Mouse (Mus musculus) CH12.LX (cell line): ENCODE data around the gene Zfp239. TPM values are rescaled to one million over a fixed set of nuclear protein-coding genes. Genes with fewer than 3 reads are reported as not detected.

Experiments
- DNase-seq: peaks from one replicate; pipeline ENCODE4 v3.0.0-alpha.2; 2013; ENCODE audit errors: extremely low read depth
- H3K27ac ChIP-seq: 2 replicates; pipeline ENCODE4 v1.5.1; 2012; ENCODE audit warnings: low read depth, mild to moderate bottlenecking, control low read depth, moderate library complexity; ENCODE audit not compliant: insufficient read depth
- H3K27me3 ChIP-seq: replicated peaks from 2 replicates; pipeline ENCODE3; 2012; ENCODE audit warnings: inconsistent platforms
- H3K36me3 ChIP-seq, 2 experiments: replicated peaks in 1 of 2; 2 replicates each; pipeline versions ENCODE3 to v1.6.1; 2012; ENCODE audit warnings: inconsistent platforms in 1 of 2, low read length in 1 of 2, mild to moderate bottlenecking in 1 of 2, mixed read lengths in 1 of 2, moderate library complexity in 1 of 2; ENCODE audit not compliant: control insufficient read depth in 1 of 2, insufficient read depth in 1 of 2
- H3K4me1 ChIP-seq, 2 experiments: 2 replicates each; pipeline ENCODE4 v1.6.1; 2012; ENCODE audit warnings: inconsistent platforms in 1 of 2, moderate library complexity in 1 of 2; ENCODE audit not compliant: insufficient read depth in 2 of 2, control insufficient read depth in 1 of 2
- H3K4me2 ChIP-seq: 2 replicates; pipeline ENCODE4 v1.6.1; 2012; ENCODE audit warnings: low read depth, mild to moderate bottlenecking, control low read depth; ENCODE audit not compliant: poor library complexity, insufficient read depth, severe bottlenecking
- H3K4me3 ChIP-seq, 3 experiments: fragments of 150-350 bp in 1 of 3; sonication (generic) in 1 of 3; replicated peaks in 1 of 3; 2 replicates each; pipeline versions ENCODE3 to v1.5.1; 2011 to 2012; ENCODE audit warnings: low read depth in 2 of 3, low read length in 2 of 3, mild to moderate bottlenecking in 2 of 3, moderate library complexity in 2 of 3, control low read depth in 1 of 3, improper control_type of control experiment in 1 of 3, inconsistent platforms in 1 of 3, mixed read lengths in 1 of 3; ENCODE audit not compliant: poor library complexity in 1 of 3
- H3K79me2 ChIP-seq: replicated peaks from 2 replicates; pipeline ENCODE4 v1.6.1; 2012; ENCODE audit warnings: mild to moderate bottlenecking, moderate library complexity; ENCODE audit not compliant: control insufficient read depth, poor library complexity, insufficient read depth, severe bottlenecking; ENCODE audit errors: extremely low read depth
- H3K9ac ChIP-seq: 2 replicates; pipeline ENCODE4 v1.6.1; 2012; ENCODE audit warnings: low read depth, mild to moderate bottlenecking, control low read depth, moderate library complexity; ENCODE audit not compliant: insufficient read depth
- H3K9me3 ChIP-seq: replicated peaks from 2 replicates; pipeline ENCODE3; 2012; ENCODE audit warnings: low read length, inconsistent platforms, mixed read lengths
- BHLHE40 ChIP-seq: IDR thresholded peaks from 2 replicates; pipeline ENCODE4 v1.6.1; 2011; ENCODE audit warnings: mild to moderate bottlenecking, low read depth, low read length, improper control_type of control experiment
- CTCF ChIP-seq, 2 experiments: IDR thresholded peaks in 1 of 2; conservative IDR thresholded peaks in 1 of 2; 2 replicates each; pipeline ENCODE4 v1.5.1; 2011 to 2012; ENCODE audit warnings: low read depth in 2 of 2, low read length in 2 of 2, improper control_type of control experiment in 1 of 2, inconsistent platforms in 1 of 2, mild to moderate bottlenecking in 1 of 2, moderate library complexity in 1 of 2
- EP300 ChIP-seq: IDR thresholded peaks from 2 replicates; pipeline ENCODE4 v1.6.1; 2011; ENCODE audit warnings: low read length, improper control_type of control experiment
- ETS1 ChIP-seq: conservative IDR thresholded peaks from 2 replicates; pipeline ENCODE4 v1.6.1; 2012; ENCODE audit warnings: low read depth, mild to moderate bottlenecking, inconsistent platforms, low read length, improper control_type of control experiment, moderate library complexity
- IRF4 ChIP-seq: IDR thresholded peaks from 2 replicates; pipeline ENCODE4 v1.6.1; 2014; ENCODE audit warnings: low read depth, mild to moderate bottlenecking, inconsistent platforms, low read length, improper control_type of control experiment
- JUN ChIP-seq: IDR thresholded peaks from 2 replicates; pipeline ENCODE4 v1.6.1; 2011; ENCODE audit warnings: low read depth, mild to moderate bottlenecking, low read length, improper control_type of control experiment, moderate library complexity; ENCODE audit not compliant: insufficient read depth
- JUND ChIP-seq: conservative IDR thresholded peaks from 2 replicates; pipeline ENCODE4 v1.6.1; 2011; ENCODE audit warnings: low read depth, low read length, improper control_type of control experiment
- MAX ChIP-seq: IDR thresholded peaks from 2 replicates; pipeline ENCODE4 v1.6.1; 2011; ENCODE audit warnings: low read length, improper control_type of control experiment
- MEF2A ChIP-seq: IDR thresholded peaks from 2 replicates; pipeline ENCODE4 v1.6.1; 2014; ENCODE audit warnings: low read depth, mild to moderate bottlenecking, inconsistent platforms, low read length, improper control_type of control experiment, borderline replicate concordance
- MYC ChIP-seq: IDR thresholded peaks from 2 replicates; pipeline ENCODE4 v1.6.1; 2011; ENCODE audit warnings: low read depth, mild to moderate bottlenecking, improper control_type of control experiment, low read length
- PAX5 ChIP-seq: IDR thresholded peaks from 2 replicates; pipeline ENCODE4 v1.6.1; 2012; ENCODE audit warnings: low read length, inconsistent platforms, mixed read lengths
- POLR2A ChIP-seq: IDR thresholded peaks from 2 replicates; pipeline ENCODE4 v1.6.1; 2011; ENCODE audit warnings: low read depth, mild to moderate bottlenecking, improper control_type of control experiment, low read length
- RAD21 ChIP-seq: IDR thresholded peaks from 2 replicates; pipeline ENCODE4 v1.6.1; 2011; ENCODE audit warnings: low read depth, mild to moderate bottlenecking, low read length, improper control_type of control experiment, moderate library complexity
- RCOR1 ChIP-seq: conservative IDR thresholded peaks from 2 replicates; pipeline ENCODE4 v1.6.1; 2012; ENCODE audit warnings: low read depth, mild to moderate bottlenecking, inconsistent platforms, low read length, improper control_type of control experiment
- SMC3 ChIP-seq: IDR thresholded peaks from 2 replicates; pipeline ENCODE4 v1.6.1; 2011; ENCODE audit warnings: low read depth, low read length, improper control_type of control experiment
- TBP ChIP-seq: conservative IDR thresholded peaks from 2 replicates; pipeline ENCODE4 v1.6.1; 2011; ENCODE audit warnings: low read depth, low read length, improper control_type of control experiment
- TCF12 ChIP-seq: IDR thresholded peaks from 2 replicates; pipeline ENCODE4 v1.6.1; 2014; ENCODE audit warnings: low read depth, mild to moderate bottlenecking, inconsistent platforms, low read length, improper control_type of control experiment
- ZC3H11A ChIP-seq: IDR thresholded peaks from 2 replicates; pipeline ENCODE4 v1.6.1; 2012; ENCODE audit warnings: low read depth, mild to moderate bottlenecking, inconsistent platforms, low read length, improper control_type of control experiment
- ZNF384 ChIP-seq: IDR thresholded peaks from 2 replicates; pipeline ENCODE4 v1.6.1; 2012; ENCODE audit warnings: low read depth, low read length, improper control_type of control experiment, inconsistent platforms
- dilution Hi-C: fragments of 300-500 bp; cut with MboI; formaldehyde crosslinking; loops from 2 replicates; pipeline ENCODE4 v1.14.3; 2020; ENCODE audit warnings: low sequenced_read_pairs; ENCODE audit not compliant: extremely low pct_unique_long_range_greater_than_20kb, extremely low pct_ligation_motif_present
- in situ Hi-C: fragments of 300-500 bp; cut with MboI; formaldehyde crosslinking; loops from 3 replicates; pipeline ENCODE4 v1.14.3; 2019; ENCODE audit warnings: low sequenced_read_pairs, low pct_ligation_motif_present, low pct_unique_long_range_greater_than_20kb, mixed read lengths
- polyA plus RNA-seq: library from polyadenylated mRNA; unstranded; fragments of >175 nt; gene quantifications from 2 replicates; pipeline ENCODE4 v1.2.1, GENCODE M21; 2012; ENCODE audit warnings: low read depth; ENCODE audit not compliant: insufficient read length
- total RNA-seq, 2 experiments: library from RNA; depleted of rRNA; stranded (reverse); fragments of 300-350 nt in 1 of 2; fragments of >200 nt in 1 of 2; gene quantifications; 2 replicates each; pipeline ENCODE4 v1.2.3; 2012 to 2014

Zfp239 gene
- total and polyA plus RNA-seq, 3 experiments = 13.1 to 19.6 (median 16.6) TPM

DNA sequence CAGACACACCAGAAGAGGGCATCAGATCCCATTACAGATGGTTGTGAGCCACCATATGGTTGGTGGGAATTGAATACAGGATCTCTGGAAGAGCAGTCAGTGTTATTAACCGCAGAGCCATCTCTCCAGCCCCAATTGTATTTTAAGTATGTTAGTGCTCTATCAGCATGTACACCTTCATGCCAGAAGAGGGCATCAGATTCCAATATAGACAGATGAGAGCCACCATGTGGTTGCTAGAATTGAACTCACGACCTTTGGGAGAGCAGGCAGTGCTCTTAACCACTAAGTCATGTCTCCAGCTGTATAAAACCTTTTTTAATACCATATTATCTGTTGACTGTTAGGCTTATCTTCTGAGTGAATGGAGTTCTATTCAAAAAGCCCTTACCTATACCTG lies 10.2 kb upstream of the Zfp239 start:
- TF ChIP-seq CTCF (conservative IDR thresholded peaks at IDR 0.05 in 1 of 2, IDR thresholded peaks at IDR 0.05 in 1 of 2; ENCODE audit: low read depth in 2 of 2, low read length in 2 of 2) (peak in 1 of 2 experiments; percentile 71; a peak in 2 of 4 replicates), JUND (no peak), MYC (peak; percentile 67; the same call in 1 of the 2 replicates), RAD21 (peak; percentile 46), SMC3 (peak; percentile 36), JUN (no peak)
- no peaks in the 10 kb centered on the region for H3K9me3 ChIP-seq
- no peaks in the 10 kb centered on the region for H3K79me2 ChIP-seq
- in situ Hi-C loops = no loop called here
- no peak overlapping the region for H3K27ac ChIP-seq
- no peak overlapping the region for H3K4me3 ChIP-seq
- no peak overlapping the region for H3K9ac ChIP-seq
- DNase-seq = peak; percentile 34
- dilution Hi-C loops = no loop called here
- peaks cover 0 to 13% of the 10 kb centered on the region in 2 experiments; a peak in 2 of 4 replicates for H3K4me1 ChIP-seq
- H3K4me2 ChIP-seq = no peak overlapping the region
- peaks cover 0 to 5% of the 10 kb centered on the region in 2 experiments for H3K36me3 ChIP-seq
- no peaks in the 10 kb centered on the region for H3K27me3 ChIP-seq

- Histone ChIP-seq H3K36me3 (no peaks in the 10 kb centered on the region), H3K27ac (no peak overlapping the region), H3K9ac (no peak overlapping the region), H3K4me1 (peaks cover 0 to 3% of the 10 kb centered on the region in 2 experiments; a peak in 2 of 4 replicates), H3K79me2 (no peaks in the 10 kb centered on the region), H3K9me3 (no peaks in the 10 kb centered on the region), H3K4me2 (no peak overlapping the region), H3K4me3 (no peak overlapping the region), H3K27me3 (no peaks in the 10 kb centered on the region)
- in situ Hi-C loops (no loop called here), dilution Hi-C loops (no loop called here)
- no peak for DNase-seq
- TF ChIP-seq POLR2A (no peak), ZC3H11A (no peak), SMC3 (peak; percentile 42), CTCF (conservative IDR thresholded peaks at IDR 0.05 in 1 of 2, IDR thresholded peaks at IDR 0.05 in 1 of 2; ENCODE audit: low read depth in 2 of 2, low read length in 2 of 2) (peak in 1 of 2 experiments; percentile 63; a peak in 2 of 4 replicates), RAD21 (peak; percentile 61), IRF4 (no peak)
Measured at GRCm38 (mm10) chr6:117857990-117858389, 3.9 kb upstream of the Zfp239 start.

GRCm38 (mm10) chr6:117862465-117862864 lies 565 bp downstream of the Zfp239 start:
- in situ Hi-C loops = loop anchor here (10.0 kb wide), 1 partner anchor 52 kb away; no protein-coding TSS in a partner anchor
- Histone ChIP-seq H3K27ac (no peak overlapping the region), H3K4me1 (peaks cover 0 to 10% of the 10 kb centered on the region in 2 experiments; a peak in 2 of 4 replicates), H3K79me2 (0 out of 2 replicates have a peak, but pooled peaks cover 7% of the 10 kb centered on the region), H3K27me3 (no peaks in the 10 kb centered on the region), H3K4me3 (peak overlapping the region in 2 of 3 experiments; percentile 95 to 97), H3K4me2 (no peak overlapping the region; the same call in 1 of the 2 replicates), H3K9me3 (no peaks in the 10 kb centered on the region), H3K36me3 (peaks cover 0 to 20% of the 10 kb centered on the region in 2 experiments), H3K9ac (peak overlapping the region; percentile 55)
- DNase-seq = no peak
- TF ChIP-seq ZNF384 (no peak), JUN (no peak), MAX (no peak), EP300 (no peak), BHLHE40 (no peak), JUND (no peak), SMC3 (no peak), MEF2A (no peak), PAX5 (no peak), TCF12 (no peak), RCOR1 (no peak), ETS1 (no peak), RAD21 (no peak), TBP (no peak)
- dilution Hi-C loops = no loop called here
